Mouse (Mus musculus) kidney, adult 11 months (tissue): ENCODE data around the gene Angel1.

Experiments
- DNase-seq: peaks from one replicate; pipeline ENCODE4 v3.0.0; 2022

Angel1 gene

DNA sequence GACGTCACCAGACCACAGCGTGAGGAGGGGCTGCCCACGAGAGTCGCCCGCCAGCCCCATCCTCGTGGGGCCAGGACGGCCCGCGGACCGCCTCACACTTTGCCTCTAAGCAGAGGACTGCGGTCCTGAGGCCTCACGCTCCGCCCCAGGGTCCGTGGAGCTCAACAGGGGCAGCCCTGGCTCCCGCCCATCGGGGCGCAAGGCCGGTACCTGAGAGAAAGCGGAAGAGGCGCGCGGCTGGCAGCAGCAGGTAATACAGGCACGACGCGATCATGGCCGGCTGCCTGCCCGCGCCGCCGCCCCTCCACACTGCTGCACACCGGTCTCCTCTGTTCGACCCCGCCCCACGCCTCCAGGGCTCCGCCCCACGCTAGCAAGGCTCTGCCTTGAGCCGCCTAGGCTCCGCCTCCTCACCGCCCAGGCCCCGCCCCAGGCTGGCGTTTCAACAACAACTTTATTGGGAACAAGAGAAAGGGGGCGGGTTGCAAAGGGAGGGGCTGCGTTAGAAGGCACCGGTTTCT lies at the start of gene Angel1:
Gene Angel1, minus strand, starts transcription at position 341 of the 521 bp plus-strand sequence.
- peak; percentile 97 for DNase-seq

DNA sequence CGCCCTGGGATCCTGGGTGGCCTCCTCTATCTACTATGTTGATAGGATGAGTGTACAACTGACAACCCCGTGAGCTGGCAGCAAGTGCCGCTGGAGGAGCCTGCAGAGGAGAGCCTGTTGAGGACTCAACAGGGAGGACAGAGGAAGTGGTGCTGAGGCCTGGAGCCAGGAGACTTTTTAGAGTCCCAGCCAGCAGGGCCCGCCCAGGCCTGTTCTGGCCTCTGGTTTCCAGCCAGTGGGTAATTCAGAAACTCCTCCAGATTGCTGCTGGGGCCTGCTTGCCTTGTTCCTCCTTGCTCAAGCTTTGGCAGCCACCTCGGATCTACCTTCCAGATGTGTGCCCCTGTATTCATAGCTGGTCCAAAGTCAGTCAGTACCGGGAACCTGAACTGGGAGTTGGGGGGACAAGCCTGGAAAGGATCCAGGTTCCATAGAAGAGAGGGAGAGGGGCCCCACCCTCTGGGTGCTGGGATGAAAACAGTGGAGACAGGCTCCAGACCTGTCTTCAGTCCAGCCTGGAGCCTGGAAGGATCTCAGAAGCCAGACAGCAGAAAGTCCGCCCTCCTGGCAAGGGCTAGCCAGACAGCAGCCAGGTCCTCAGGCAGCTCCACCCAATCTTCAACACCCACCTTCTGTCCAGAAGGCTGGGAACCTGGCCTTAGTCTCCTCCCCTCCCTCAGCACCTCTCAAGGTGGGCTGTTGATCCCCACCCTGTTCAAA lies 49.5 kb upstream of the Angel1 start:
- no peak for DNase-seq

DNA sequence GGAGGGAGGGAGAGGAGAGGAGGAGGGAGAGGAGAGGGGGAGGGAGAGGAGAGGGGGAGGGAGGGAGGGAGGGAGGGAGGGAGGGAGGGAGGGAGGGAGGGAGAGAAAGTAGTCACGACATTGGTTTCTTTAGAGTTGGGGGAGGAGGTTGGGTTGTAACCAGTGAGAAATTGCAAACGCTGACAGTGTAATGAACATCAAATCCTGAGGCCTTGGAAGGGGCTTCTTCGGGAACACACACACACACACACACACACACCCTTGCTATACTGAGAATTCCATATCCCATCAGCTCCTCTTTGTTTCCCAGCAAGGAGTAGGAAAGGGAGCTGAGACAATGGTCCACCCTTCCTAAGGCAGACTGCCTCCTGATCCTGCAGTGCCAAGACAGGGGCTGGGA lies 46.3 kb upstream of the Angel1 start:
- no peak for DNase-seq

DNA sequence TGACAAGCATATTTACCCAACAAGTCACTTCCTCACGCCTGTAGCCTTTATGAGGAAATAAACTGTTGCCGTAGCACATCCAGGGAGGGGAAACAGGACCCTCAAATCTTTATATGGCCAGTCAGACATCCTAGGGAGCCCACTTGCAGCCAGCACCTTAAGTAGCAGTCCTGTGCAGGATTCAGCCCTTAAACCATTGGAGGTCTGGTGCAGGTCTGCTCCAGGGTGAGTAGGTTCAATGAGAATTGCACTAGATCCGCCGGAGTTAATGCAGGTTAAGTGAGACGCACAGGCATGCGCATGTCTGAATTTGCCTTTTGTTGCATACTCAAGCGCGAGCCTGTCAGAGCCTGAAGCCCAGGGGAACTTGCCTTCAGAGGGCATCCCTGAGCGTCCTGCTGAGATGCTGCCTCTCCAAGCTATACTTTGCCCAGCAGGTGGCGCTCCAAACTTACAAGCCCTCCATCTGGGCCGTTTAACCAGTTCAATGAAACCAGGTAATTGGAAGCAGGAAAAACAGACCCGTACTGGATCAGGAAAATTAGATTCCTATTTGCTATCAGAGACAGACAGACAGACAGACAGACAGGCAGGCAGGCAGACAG lies 45.7 kb upstream of the Angel1 start:
- DNase-seq: peak; percentile 90

DNA sequence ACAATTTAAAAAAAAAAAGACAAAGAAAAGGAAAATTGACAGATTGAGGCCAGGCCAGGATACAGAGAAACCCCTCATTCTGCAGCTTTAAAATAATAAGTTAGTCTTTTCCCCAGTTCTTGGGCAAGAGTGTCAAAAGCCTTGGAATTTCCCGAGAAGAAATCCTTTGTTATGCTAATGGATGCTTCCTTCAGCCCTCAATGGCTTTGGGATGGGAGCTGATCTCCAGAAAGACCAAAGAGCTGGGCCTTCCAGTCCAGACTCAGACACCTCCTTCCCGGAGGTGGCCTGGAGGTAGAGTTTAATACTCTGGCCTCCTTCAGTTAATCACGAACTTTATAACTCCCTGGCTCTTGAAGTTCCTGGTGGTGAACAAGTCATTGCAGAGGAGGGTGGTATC lies 44.7 kb upstream of the Angel1 start:
- DNase-seq: no peak

DNA sequence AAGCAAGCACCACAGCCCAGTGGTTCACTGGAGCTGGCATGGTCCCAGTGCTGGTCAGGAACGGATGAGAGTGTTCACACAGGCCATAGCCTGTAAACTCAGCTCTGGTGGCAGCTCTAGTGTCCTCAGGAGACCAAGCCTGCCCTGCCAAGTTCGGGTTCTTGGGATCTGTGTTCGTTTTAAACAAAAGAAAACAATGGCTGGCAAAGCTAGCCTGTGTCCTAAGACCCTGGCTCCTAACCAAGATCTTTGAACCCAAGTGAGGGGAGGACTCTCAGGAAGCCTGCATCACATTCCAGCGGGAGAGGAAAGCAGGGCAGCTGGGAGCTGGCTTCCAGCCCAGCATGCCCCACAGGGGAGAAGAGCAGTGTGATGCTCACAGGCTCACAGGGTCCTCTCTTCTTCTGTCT lies 44.0 kb upstream of the Angel1 start:
- DNase-seq: peak; percentile 90

DNA sequence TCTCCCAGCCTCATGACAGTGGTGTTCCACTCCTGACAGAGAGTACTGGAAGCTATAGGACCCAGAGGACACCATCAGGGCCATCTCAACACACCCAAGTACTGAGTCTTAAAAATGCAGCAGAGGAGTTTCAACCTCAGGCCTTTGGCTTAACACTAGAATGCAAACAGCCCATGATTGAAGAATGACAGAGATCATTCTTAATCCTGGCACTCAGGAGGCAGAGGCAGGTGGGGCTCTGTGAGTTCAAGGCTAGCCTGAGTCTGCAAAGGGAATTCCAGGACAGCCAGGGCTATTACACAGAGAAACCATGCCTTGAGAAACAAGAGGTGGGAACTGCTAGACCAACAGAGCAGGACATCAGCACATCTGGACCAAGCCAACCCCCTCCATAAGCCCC lies 43.6 kb upstream of the Angel1 start:
- DNase-seq: no peak

DNA sequence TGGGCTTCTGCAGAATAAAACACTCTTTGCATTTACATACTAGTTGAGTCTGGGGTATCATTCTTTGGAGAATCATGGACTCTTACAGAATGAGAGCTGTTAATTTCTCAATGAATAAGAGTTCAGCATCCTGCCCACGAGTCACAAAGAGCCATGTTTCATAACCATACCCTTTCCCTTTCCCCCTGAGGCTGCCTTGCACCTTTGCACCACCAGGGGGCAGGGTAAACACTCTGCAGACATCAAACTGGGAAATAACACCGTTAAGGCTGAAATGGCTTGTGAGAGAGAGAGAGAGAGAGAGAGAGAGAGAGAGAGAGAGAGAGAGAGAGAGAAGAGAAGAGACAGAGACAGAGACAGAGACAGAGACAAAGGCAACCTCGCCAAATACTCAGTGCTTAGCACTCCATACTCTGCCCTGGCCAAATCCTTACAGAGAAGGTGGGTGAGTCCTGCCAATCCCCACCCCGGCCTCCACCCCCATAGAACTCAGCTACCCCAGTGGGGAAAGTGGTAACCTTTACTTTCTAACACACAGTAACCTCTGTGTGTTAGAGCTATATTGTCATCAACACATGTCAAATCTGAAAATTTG lies 42.8 kb upstream of the Angel1 start:
- DNase-seq: peak; percentile 66

DNA sequence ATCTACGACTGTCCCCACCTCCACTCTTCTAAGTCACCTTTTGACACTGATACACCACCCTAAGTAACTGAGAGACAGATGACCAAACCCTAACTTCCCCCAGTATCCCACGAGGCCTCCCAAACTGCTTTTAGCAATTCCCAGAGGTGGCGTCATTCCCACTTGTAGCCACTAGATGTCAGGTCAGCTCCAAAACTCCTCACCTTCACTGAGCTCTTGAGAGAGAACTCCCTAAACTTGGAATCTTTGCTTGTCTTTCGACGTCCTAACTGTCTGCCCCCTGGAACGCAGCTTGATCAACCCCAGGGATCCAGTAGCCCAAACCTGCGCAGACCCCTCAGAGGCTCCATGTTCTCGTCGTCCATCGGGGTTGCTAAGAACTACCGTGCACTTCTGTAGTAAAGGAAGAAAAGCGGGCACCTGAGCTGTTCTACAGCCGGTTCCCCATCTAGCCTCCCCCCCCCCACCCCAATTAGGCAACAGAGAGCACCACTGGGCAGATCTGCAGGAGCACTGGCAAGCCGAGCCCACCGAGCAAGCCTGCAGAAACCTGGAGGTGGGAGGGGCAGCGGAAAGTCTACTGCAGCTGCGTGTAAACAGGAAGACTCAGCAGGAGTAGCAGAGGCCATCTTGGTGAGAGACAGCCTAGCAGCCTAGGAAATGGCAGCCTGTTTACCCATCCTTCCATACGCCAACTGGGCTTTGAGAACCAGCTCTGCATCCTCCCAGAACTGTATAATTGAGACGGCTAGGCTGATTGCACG lies 41.8 kb upstream of the Angel1 start:
- DNase-seq: no peak

DNA sequence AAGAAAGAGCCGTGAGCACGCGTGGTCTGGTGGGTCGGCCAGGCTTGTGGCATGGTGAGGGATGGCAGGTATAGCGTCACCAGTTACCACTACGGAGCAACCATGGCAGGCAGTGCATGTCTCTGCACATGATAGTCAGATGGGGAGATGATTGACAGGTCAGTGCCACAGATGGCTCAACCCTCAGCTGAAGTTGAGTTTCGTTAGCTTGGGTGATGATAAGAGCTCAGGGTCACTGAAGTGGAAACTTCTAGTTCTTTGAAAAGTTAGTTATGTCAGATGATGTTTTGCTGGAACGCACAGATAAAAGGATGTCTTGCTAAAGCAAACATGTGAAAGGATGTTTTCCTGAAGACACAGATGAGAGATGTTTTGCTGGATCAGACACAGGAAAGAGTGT lies 40.2 kb upstream of the Angel1 start:
- DNase-seq: no peak

DNA sequence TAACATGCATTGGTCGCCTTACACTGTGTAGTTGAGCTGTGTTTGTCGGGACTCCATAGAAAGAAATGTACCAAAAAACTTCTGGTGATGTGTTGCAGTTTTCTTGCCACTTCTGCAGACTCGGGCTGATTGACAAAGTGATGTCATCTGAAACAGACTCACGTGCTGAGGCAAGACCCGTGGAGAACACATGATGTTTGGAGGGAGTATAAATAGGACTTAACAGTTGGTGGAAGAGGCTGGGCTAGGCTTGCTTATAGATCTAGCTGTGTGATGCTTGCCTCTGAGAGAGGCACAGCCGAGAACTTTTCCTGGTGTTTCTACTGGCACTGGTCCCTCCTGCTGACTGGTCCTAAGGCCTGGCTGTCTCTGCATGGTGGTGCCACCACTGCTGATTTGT lies 37.8 kb upstream of the Angel1 start:
- DNase-seq: no peak

DNA sequence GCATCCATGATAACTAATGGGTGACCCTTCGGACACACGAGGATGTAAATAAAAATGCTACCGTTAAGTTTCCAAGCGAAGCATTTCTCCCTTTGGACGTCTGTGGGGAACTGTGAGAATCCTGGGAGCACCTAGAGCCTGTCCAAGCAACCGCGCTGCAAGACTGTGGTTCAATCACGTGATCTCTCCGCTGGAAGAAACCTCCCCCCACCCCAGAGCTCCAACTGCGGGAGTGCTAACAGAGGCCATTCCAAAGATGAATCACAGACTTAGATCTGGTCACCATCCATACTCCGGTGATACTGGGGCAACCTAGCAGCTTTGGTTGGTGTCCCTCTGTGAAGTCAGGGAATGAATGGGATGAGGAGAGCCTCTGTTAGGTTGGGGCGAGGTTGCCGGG lies 34.8 kb upstream of the Angel1 start:
- DNase-seq: no peak

DNA sequence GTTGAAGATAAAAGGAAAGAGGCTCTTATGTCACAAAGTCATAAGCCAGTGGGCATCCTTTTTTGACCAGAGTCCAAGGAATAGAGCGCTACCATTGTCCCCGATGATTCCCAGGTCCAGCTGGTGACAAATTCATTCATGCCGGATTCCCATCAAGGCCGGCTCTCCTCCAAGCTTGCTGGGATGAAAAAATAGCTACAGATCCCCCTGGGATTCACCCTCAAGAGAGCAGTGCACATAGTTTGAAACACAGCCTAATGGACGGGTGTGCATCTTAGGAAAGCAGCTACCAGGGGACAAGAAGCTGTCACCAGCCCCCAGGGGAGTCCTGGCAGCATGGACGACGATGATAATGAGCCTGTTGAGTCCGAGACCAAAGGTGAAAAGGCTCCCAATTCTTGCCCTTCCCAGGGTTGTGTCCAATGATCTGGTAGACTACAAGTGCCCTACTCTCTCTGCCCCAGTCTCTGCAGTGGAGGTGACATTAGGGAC lies 8.1 kb upstream of the Angel1 start, which contains the start of gene Lrrc74a:
Gene Lrrc74a, plus strand, starts transcription at position 51 of the 492 bp plus-strand sequence.
- DNase-seq: no peak

DNA sequence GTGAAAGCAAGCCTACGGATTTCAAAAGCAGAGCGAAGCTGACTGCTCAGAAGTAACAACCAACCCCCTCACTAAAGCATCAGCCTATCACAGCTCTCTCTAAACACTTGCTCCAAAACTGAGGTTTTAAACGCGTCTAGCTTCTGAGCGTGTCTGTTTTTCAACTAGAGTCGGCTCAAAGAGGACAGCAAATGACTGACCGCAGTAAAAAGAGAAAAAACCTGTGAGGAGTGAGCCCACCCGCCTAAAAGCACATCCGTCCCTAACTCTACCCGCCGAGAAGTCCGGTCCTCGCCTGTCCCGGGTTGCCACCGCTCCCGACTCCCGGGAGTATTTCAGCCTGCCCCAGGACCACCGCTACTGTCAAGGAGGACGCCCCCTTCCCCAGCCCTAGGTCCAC lies 554 bp downstream of the Angel1 start:
- no peak for DNase-seq

DNA sequence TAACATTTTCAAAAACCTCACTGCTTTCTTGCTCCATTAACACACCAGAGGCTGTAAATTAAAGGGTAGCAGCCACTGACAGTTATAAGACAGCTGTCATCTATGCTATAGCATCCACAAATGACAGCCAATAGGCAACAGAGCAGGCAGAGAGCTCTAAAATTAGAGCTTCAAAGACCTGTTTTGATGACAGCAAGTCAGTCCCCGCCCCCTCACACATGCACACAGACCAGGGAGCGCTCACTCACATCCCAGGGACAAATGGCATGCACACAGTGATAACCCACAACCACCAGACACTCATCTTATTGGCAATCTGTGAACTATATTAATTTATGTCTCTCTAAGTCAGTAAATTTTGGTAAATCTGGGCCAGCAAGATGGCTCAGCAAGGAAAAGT lies 2.0 kb downstream of the Angel1 start:
- no peak for DNase-seq

DNA sequence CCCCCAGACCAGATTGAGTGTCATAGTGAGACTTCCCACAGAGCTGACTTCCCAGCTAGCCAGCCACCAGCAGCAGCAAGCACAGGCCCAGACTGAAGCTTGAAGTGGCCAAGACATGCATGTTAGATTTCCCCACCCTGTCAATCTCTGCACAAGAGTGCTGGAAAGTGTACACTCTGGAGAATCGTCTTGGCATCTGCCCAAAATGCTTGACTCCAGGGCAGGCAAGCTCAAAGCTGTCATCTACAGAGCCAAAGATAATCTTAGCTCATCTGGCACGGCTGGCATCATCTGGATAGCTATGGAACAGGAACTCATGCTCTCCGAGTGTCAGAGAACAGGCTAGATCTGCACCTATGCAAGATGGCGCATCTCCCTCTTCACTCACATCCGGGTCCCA lies 4.8 kb downstream of the Angel1 start:
- DNase-seq: no peak

DNA sequence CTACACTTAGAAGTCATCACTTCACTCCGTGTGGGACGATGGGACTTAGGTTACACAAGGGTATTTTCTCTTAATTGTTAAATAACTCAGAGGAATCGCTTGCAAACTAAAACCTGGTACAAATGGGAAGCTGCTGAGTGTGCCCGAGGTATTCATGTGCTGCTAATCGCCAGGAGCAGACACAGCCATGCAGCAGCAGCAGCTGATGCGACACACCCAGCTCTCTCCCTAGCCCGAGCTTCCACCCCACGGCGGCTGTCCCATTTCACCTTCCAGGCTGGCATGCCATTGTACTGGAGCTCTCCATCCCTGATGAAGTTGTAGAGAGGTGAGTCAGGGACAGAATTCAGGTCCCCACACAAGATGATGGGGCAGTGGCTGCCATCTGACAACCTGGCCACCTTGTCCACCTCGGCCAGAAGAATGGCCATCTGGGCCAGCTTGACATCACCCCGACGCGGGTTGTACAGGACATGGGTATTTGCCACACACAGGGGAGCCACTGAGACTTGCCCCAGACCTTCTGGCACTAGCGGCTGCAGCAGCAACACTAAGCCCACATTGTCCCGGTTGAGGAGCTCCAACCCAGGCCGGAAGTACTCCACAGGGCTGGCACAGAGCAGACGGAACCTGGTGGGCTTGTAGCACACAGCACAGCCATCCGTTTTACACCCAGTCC lies 6.2 kb downstream of the Angel1 start:
- no peak for DNase-seq

DNA sequence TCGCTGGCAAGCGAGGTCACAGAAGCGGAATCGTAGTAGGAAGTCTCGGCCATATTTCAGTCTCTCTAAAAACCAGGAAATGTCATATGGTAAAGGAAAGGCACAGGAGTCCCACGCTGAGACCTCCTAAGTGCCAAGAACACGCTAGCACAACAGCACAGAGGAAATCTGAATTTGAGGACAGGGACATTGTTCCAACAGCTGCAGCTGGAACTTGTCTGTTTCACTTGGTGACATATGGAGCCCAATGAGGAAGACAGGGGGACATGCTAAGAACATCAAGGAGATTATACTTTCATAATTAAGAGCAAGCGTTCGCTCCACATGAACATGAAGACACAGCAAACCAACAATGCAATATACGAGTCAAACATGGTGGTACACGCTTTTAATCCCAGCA lies 9.3 kb downstream of the Angel1 start:
- no peak for DNase-seq

DNA sequence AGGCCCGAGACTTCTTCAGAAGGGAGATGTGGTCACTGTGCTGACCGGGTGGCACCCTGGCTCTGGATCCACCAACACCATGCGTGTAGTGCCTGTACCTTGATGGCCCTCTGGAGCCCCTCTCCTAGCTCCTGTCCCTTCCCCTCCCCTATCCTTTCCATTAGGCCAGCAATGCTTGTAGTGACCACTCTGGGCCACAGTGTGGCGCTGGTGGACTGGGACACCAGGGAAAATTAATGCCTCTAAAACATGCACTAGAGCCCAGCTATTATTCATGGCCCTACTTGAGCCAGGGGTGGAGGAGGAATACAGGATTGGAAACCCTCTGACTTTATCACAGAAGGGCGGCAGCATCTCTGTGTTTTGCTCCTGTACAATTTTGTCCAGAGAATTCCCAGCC lies 10.9 kb downstream of the Angel1 start:
- peak; percentile 23 for DNase-seq

DNA sequence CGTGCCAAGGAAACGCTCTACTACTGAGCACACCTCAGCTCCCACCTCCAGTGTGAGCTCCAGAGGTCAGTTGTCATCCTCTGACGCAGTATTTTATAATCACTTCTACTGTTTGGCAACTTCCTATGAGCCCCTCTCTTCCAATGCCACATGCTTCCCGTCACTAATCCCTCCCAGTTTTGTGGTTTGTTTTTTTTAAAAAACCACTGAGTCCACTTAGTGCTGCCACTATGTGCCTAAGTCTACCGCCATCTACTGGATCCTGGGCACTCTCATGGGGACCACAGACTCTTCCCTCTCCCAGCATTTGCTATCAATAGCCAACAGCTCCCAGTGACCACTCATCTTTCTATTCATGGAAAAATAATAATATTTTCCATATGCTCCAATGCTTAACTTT lies 12.2 kb downstream of the Angel1 start:
- no peak for DNase-seq

DNA sequence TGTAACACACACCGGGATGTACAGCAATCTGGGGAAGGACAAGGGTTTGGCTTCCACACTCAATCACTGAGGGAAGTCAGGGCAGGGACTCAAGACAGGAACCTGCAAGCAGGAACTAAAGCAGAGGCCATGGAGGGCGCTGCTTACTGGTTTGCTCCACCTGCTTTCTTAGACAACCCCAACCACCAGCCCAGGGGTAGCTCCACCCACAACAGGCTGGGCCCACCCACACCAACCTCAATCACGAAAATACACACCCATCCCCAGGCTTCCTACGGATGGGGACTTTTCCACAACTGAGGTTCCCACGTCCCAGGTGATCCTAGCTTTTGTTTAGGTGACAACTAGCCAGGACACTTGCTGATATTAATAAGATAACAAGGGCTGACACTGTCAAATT lies 20.4 kb downstream of the Angel1 start:
- no peak for DNase-seq

DNA sequence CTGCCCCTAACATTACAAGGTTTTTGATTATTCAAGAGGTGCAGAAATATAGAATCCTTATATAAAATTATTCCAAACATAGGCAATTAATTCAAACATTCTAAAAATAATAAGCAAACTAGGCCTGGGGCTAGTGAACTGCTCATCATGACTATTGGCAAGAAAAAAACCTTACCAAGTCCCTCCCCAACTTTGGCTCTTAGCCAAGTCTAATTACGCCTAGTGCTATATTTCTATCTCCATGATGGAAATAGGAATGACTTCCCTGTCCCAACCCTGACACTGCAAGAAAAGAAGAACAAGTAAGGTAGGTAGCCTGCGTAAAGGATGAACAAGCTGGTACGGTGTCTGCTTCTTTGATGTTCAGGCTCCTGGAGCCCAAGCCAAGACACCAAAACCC lies 23.6 kb downstream of the Angel1 start:
- no peak for DNase-seq

DNA sequence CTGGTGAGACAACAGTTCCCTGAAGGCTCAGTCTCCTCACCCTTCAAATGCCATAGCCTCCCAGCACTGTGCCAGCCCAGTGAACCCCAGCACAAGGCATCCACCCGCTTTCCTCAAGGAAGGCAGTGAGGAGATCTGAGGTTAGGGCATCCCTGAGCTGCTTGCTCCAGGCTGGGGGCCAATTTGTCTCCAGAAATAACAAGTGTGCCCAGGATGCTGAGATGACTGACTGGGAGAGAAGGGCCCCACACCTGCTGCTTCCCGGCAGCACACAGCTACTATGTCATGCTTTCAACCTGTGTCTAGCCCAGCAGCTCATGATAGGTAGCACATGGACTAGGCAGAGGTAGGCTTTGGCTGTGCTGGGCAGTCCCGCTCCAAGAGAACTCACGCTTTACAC lies 24.8 kb downstream of the Angel1 start:
- no peak for DNase-seq
